Mouse (Mus musculus): Measurements from ENCODE around the gene Myo1h.

The Myo1h gene

GRCm38 (mm10) chr5:114288874-114289273 is at the start of gene Myo1h:
Gene Myo1h, plus strand, starts transcription at chr5:114289166.
- no peak for DNase-seq (ENCODE audit: low spot score)

DNA sequence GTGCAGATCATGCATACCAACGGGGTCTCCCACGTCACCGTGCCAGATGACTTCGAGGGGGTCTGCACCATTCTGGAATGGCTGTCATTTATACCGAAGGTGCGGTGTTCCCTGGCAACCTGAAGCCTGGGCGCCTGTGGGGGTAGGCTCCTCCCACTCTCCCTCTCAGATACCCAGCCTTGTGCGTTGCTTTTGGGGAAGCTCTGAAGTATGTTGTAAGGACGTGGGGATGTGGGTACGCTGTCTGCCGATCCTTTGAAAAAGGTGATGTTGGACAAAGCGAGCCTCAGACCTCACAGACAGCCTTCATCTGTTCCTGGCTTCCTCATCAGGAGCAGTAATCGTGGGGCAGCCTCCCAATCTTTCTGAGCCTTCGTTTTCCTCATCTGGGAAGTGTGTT is 49.2 kb upstream of the Myo1h start:
- no peak for DNase-seq (ENCODE audit: low spot score)

GRCm38 (mm10) chr5:114246465-114246864 is 42.5 kb upstream of the Myo1h start:
- DNase-seq (ENCODE audit: low spot score) = no peak

- peak; percentile 91 for DNase-seq (ENCODE audit: low spot score)
Observed at GRCm38 (mm10) chr5:114248174-114248589, 40.8 kb upstream of the Myo1h start.

DNA sequence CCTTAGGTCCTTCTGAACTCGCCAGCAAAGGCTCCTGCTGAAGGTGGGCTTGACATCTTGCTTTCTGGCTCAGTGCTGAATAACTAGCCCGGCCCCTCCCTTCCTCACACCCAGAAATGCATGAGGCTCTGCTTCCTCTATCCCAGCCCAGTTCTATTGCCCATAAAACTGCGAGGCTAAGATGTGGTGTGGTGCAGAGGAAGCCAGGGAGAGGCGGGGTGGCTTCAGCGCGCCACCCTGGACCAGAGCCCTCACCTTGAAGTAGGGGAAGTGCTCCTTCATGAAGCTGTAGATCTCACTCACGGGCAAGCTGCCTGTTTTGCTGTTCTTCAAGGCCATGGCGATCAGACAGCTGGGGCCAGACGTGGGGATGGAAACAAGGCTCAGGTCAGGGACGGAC is 29.5 kb upstream of the Myo1h start:
- no peak for DNase-seq (ENCODE audit: low spot score)

DNA sequence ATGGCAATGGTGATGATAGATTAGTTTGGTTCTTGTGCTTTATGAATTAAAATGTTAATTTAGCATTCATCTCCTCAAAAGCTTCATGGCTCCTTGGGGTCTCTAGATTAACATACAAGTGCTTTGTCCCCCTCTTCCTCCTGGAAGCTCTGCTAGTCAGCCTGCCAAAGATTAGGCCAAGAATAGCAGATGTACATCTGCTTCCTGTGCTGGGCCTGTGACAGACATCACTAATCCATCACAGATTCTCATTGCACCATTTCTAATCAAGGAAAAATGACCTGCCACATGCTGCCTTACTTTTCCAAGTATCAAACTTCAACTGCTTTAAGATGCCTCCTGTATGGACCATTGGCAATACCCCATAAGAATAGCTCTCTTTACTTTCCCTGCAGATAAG is 27.5 kb upstream of the Myo1h start:
- DNase-seq (ENCODE audit: low spot score) = no peak

DNA sequence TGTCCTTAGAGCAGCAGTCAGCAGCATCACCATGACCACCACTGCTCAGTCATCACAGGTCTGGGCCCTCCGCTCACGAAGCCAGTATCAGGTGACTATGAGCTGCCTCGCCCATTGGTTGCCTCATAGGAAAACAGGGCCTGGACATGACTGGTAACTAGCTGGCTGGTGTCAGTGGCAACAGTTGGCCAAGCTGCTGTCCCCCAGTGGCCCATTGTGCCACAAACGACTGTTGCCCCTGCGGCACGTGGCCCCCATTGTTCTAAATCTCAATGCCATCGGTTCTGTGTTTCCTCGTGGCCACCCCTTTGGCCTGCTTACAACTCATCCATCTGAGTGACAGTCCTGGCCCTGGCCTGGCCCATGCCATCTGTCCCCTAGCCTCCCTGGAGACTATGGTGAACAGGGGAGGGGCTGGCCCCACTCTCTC is 24.9 kb upstream of the Myo1h start:
- peak; percentile 76 for DNase-seq (ENCODE audit: low spot score)

DNA sequence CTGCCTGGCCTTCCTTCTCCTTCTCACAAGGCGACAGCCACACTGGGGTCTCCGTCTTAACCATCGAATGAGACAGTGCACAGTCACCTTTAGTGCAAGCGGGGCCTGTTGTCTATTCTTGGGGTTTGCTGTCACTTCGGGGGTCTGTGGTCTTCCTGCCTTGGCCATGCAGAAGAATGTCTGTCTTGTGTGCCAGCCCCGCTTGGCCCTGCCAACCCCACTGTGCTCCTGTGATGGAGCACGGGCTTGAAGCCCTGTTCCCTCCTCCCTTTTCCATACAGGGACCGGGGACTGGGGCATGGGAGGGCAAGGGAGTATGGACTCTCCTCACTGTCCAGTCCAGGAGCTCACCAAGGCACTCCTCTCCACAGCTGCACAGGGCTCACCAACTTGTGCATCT is 24.2 kb upstream of the Myo1h start:
- DNase-seq (ENCODE audit: low spot score) = no peak

DNA sequence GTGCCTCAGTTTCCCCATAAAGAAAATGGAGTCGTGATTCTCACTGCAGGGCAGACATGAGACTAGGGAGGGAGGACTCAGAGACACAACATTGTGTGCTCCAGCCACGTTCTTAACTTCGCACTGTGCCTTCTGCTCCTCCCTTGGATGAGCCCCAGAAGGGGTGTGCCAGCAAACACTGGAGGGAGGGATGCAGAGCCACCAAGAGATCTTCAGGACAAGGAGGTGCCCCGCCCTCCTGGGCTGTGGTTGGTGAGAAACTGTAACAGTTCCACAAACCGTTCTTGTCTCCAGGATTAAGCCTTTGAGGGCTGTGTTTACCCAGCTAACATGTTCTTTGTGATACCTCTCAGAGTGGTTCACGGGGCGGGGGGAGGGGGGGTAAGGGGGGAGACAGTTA is 20.3 kb upstream of the Myo1h start:
- DNase-seq (ENCODE audit: low spot score) = no peak

DNA sequence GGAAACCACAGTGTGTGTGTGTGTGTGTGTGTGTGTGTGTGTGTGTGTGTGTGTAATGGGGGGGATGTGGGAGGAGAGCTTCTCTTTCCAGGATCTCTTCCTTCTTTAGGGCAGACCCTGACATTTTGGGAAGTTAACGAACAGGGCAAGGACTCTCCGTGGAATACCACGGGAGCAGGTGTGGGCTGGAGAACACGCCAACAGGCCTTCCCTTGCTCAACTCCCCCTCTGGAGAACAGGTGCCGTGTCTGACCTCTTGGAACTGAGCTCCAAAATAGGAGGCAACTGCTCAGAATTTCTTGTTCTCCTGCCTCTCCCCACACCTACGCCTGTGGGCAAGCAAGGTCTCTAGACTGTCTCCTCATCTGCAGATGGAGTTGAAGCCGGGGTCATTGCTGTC is 19.5 kb upstream of the Myo1h start:
- DNase-seq (ENCODE audit: low spot score) = no peak

DNA sequence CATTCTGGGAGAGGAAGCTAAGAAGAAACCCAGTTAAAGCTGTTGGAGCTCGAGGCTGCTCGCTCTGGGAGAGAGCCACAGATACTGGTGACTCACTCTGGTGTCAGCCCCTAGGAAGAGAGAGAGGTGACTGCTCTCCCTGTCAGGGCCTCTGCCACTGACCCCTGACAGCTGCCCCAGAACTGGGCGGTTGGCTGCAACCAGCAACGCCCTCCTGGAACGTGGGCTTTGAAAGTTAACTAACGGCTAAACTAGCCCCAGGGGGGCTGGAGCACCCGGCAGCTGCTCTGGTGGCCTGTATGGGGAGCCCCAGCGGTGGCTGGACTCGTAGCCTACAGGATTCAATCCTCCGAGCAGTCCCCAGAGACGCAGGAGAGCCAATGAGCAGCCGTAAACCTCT is 19.0 kb upstream of the Myo1h start:
- peak; percentile 60 for DNase-seq (ENCODE audit: low spot score)

- peak; percentile 89 for DNase-seq (ENCODE audit: low spot score)
Observed at GRCm38 (mm10) chr5:114273693-114274402, 15.1 kb upstream of the Myo1h start, which contains the start of gene Foxn4. Gene Foxn4, minus strand, starts transcription at chr5:114273807.

DNA sequence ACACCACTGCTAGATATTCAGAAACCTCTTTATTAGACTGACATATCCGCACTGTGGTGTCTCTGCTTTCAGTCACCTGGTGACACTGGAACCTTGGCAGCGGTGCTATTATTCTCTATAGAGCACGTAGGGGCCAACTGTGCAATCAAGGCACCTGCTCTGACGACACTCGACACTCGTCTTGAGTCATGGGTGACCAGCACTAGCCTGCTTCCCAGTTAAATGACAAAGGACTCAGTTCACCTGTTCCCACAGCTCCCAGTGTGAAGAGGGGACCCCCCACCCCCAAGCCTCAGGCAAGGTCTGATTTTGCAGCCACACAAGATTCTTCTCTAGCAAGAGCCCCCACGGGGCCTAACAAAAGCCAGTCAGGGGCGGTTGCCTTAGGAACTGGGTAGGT is 13.6 kb upstream of the Myo1h start:
- no peak for DNase-seq (ENCODE audit: low spot score)

DNA sequence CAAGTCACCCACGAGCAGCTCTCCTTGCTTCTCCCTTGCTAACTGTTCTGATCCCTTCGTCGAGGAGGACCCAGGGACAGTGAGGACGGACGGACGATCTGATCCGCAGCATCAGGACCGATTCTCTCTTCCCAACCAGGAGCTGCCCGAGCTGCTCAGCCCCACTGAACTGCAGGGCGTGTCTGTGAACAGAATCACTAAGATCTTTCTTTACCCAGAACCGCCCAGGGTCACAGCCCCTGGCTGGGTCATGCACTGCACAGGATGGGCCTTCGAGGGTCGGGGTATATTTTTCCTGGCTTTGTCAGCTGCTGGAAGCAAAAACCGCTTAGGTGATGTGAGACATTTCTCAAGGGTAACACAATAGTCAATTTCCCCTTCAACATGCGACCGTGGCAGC is 13.0 kb upstream of the Myo1h start:
- no peak for DNase-seq (ENCODE audit: low spot score)

- DNase-seq (ENCODE audit: low spot score) = peak; percentile 77
Observed at GRCm38 (mm10) chr5:114279382-114280143, 9.4 kb upstream of the Myo1h start.

- DNase-seq (ENCODE audit: low spot score) = no peak
Observed at GRCm38 (mm10) chr5:114282346-114282745, 6.6 kb upstream of the Myo1h start.

- peak; percentile 86 for DNase-seq (ENCODE audit: low spot score)
Observed at GRCm38 (mm10) chr5:114284604-114285397, 4.2 kb upstream of the Myo1h start.

GRCm38 (mm10) chr5:114285398-114285700 is 3.6 kb upstream of the Myo1h start:
- no peak for DNase-seq (ENCODE audit: low spot score)

DNA sequence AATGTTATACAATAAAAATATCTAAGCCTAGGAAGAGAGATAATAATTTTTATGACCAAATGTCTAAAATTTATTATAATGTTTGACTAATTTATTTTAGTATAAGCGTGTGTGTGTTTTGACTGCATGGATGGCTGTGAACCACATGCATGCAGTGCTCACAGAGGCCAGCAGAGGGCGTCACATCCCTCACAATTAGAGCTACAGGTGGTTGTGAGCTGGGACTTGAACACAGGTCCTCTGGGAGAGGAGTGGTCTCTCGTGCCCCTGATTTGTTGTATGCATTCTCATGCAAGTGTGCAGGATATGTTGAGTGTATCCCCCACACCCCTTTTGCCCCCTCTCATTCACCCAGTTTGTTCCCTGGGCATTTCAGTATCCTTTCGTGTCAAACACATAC is 2.9 kb upstream of the Myo1h start:
- DNase-seq (ENCODE audit: low spot score) = no peak

GRCm38 (mm10) chr5:114286872-114287571 is 1.9 kb upstream of the Myo1h start:
- no peak for DNase-seq (ENCODE audit: low spot score)

- no peak for DNase-seq (ENCODE audit: low spot score)
Observed at GRCm38 (mm10) chr5:114288396-114288795, 570 bp upstream of the Myo1h start.

DNA sequence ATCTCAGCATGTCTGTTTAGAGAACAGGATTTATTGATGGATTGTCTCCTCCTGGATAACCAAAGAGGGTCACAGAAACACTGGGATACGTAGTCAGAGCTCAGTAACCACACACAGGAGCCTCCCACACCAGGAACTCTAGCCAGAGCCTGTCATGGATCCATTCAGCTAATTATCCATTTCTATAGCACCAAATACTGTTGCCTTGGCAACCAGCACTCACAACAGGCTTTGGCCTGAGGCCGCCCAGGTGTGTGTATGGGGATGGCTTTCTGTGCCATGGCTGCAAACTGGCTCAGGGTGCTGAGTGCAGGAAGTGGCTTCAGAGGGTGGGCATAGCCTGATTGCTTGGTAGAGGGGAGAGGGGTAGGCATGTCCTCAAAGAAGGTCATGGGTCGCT is 1.0 kb downstream of the Myo1h start:
- DNase-seq (ENCODE audit: low spot score) = no peak

Data from retina, embryonic 14.5 days (tissue).